In genomic region chr4:146239252-146240244, GRCm38 (mm10) we compare ENCODE assay signal across 8 mouse cellular contexts.
A peak's percentile ranks its signal among the peaks of the same experiment; 100 is the strongest.
DNase-seq lines count a peak whose midpoint lies in the region; ATAC-seq and TF ChIP-seq lines count a peak whose summit lies in the region.
"Not testable (repeated sequence)": the region's sequence is repeated elsewhere in the genome, so short reads cannot be mapped to it uniquely, and the experiment has no call there.

No protein-coding gene starts in this region.

- not testable (repeated sequence) for H3K36me3 ChIP-seq in forebrain, embryonic 13.5 days (ENCODE audit: poor library complexity, severe bottlenecking); heart, embryonic 14.5 days (ENCODE audit: control insufficient read depth, insufficient read depth, low read length); hindbrain, embryonic 16.5 days (ENCODE audit: control insufficient read depth, insufficient read depth, low read length); kidney, postnatal 0 days (ENCODE audit: insufficient read depth, low read length); liver, embryonic 15.5 days (replicated peaks); midbrain, embryonic 11.5 days (ENCODE audit: control insufficient read depth, insufficient read depth, low read length); neural tube, embryonic 14.5 days (ENCODE audit: control insufficient read depth, insufficient read depth, low read length)

- not testable (repeated sequence) for H3K4me1 ChIP-seq in forebrain, embryonic 13.5 days; heart, embryonic 14.5 days (ENCODE audit: control insufficient read depth in 2 of 2, insufficient read depth in 2 of 2, low read length in 2 of 2); hindbrain, embryonic 16.5 days (ENCODE audit: control insufficient read depth, insufficient read depth, low read depth, low read length); kidney, postnatal 0 days (replicated peaks; ENCODE audit: insufficient read depth, low read length); liver, embryonic 15.5 days (replicated peaks); midbrain, embryonic 11.5 days (ENCODE audit: control insufficient read depth, insufficient read depth, low read length); neural tube, embryonic 14.5 days (ENCODE audit: control insufficient read depth, insufficient read depth, low read length)

- not testable (repeated sequence) for H3K9ac ChIP-seq in forebrain, embryonic 13.5 days; heart, embryonic 14.5 days (ENCODE audit: low read length); hindbrain, embryonic 16.5 days (ENCODE audit: low read depth, low read length); kidney, postnatal 0 days (ENCODE audit: low read depth, low read length); liver, embryonic 15.5 days; midbrain, embryonic 11.5 days (ENCODE audit: low read length); neural tube, embryonic 14.5 days (replicated peaks; ENCODE audit: low read depth, low read length)

- WGBS in forebrain, embryonic 13.5 days = 7% methylated on average over 30 of the region's 113 CpGs
- 3% methylated on average over 18 of the region's 113 CpGs for WGBS in heart, embryonic 14.5 days
- WGBS in hindbrain, embryonic 16.5 days = 4% methylated on average over 18 of the region's 113 CpGs
- 2% methylated on average over 18 of the region's 113 CpGs for WGBS in kidney, postnatal 0 days
- WGBS in liver, embryonic 15.5 days (ENCODE audit: insufficient replicate concordance) = 3% methylated on average over 29 of the region's 113 CpGs
- 6% methylated on average over 3 of the region's 113 CpGs for WGBS in midbrain, embryonic 11.5 days
- WGBS in neural tube, embryonic 14.5 days = 2% methylated on average over 17 of the region's 113 CpGs

- peak; percentile 66 for ATAC-seq in activated CD4-positive, CD25-positive, alpha-beta regulatory T cell, adult 4 months
- peak; percentile 62; the same call in 1 of the 2 replicates for ATAC-seq in forebrain, embryonic 13.5 days
- ATAC-seq in heart, embryonic 14.5 days (ENCODE audit: insufficient number of reproducible peaks, insufficient read depth, low FRiP score, low read depth) = peak; percentile 64; the same call in 1 of the 2 replicates
- peak; percentile 87 for ATAC-seq in hindbrain, embryonic 16.5 days
- ATAC-seq in kidney, postnatal 0 days (replicated peaks; ENCODE audit: low FRiP score, low read depth) = peak; percentile 91
- peak; percentile 73 for ATAC-seq in liver, embryonic 15.5 days (ENCODE audit: insufficient read depth)
- peak; percentile 96 for ATAC-seq in midbrain, embryonic 11.5 days (ENCODE audit: low FRiP score)
- ATAC-seq in neural tube, embryonic 14.5 days (ENCODE audit: low read depth) = peak; percentile 87

- DNase-seq in kidney, postnatal 0 days (ENCODE audit: low spot score); midbrain, embryonic 11.5 days (ENCODE audit: low spot score, missing footprints): not testable (repeated sequence)

- H3K27ac ChIP-seq in forebrain, embryonic 13.5 days; heart, embryonic 14.5 days (replicated peaks in 1 of 2; ENCODE audit: control insufficient read depth in 1 of 2, insufficient read depth in 1 of 2, low read depth in 2 of 2, low read length in 2 of 2); hindbrain, embryonic 16.5 days (ENCODE audit: low read depth, low read length); kidney, postnatal 0 days; liver, embryonic 15.5 days (replicated peaks); midbrain, embryonic 11.5 days (ENCODE audit: low read depth, low read length); neural tube, embryonic 14.5 days (ENCODE audit: low read depth, low read length): not testable (repeated sequence)

- not testable (repeated sequence) for TF ChIP-seq CTCF in kidney, postnatal 0 days (IDR thresholded peaks at IDR 0.05; ENCODE audit: low read depth)

- not testable (repeated sequence) for H3K4me3 ChIP-seq in forebrain, embryonic 13.5 days; heart, embryonic 14.5 days (ENCODE audit: control insufficient read depth in 1 of 2, insufficient read depth in 1 of 2, low read depth in 1 of 2, low read length in 2 of 2); hindbrain, embryonic 16.5 days (ENCODE audit: low read length); kidney, postnatal 0 days (replicated peaks; ENCODE audit: low read depth, low read length); liver, embryonic 15.5 days (replicated peaks); midbrain, embryonic 11.5 days (ENCODE audit: low read depth, low read length); neural tube, embryonic 14.5 days (ENCODE audit: low read depth, low read length)

- H3K4me2 ChIP-seq in forebrain, embryonic 13.5 days; heart, embryonic 14.5 days (ENCODE audit: low read length); hindbrain, embryonic 16.5 days (ENCODE audit: low read length); kidney, postnatal 0 days (ENCODE audit: low read length); liver, embryonic 15.5 days; midbrain, embryonic 11.5 days; neural tube, embryonic 14.5 days (ENCODE audit: low read depth, low read length): not testable (repeated sequence)

- H3K27me3 ChIP-seq in forebrain, embryonic 13.5 days; heart, embryonic 14.5 days (ENCODE audit: control insufficient read depth, insufficient read depth, low read length); hindbrain, embryonic 16.5 days (replicated peaks; ENCODE audit: control insufficient read depth, insufficient read depth, low read length); kidney, postnatal 0 days (ENCODE audit: insufficient read depth, low read length); liver, embryonic 15.5 days; midbrain, embryonic 11.5 days (ENCODE audit: control insufficient read depth, insufficient read depth, low read length); neural tube, embryonic 14.5 days (ENCODE audit: control insufficient read depth, insufficient read depth, low read length): not testable (repeated sequence)

- not testable (repeated sequence) for H3K9me3 ChIP-seq in forebrain, embryonic 13.5 days (replicated peaks); heart, embryonic 14.5 days (ENCODE audit: control insufficient read depth, low read length); hindbrain, embryonic 16.5 days (ENCODE audit: control insufficient read depth, low read length); kidney, postnatal 0 days (replicated peaks; ENCODE audit: low read length); liver, embryonic 15.5 days (replicated peaks); midbrain, embryonic 11.5 days (ENCODE audit: control insufficient read depth, low read length); neural tube, embryonic 14.5 days (ENCODE audit: control insufficient read depth, low read length)
